Mouse (Mus musculus): ENCODE measurements around the gene Plxdc2. TPM values are rescaled to one million over a fixed set of nuclear protein-coding genes. Genes with fewer than 3 reads are reported as not detected.
A peak's percentile ranks its signal among the peaks of the same experiment; 100 is the strongest.

The Plxdc2 gene
- polyA plus RNA-seq, 1 experiment from 2014 or later: 9.7 TPM

GRCm38 (mm10) chr2:16709885-16710284 is 353.8 kb downstream of the Plxdc2 start:
- Histone ChIP-seq H3K4me1 (ENCODE audit: control insufficient read depth, insufficient read depth, low read length) (no peaks in the 10 kb centered on the region), H3K4me3 (ENCODE audit: low read depth, low read length) (no peak overlapping the region), H3K27me3 (replicated peaks; ENCODE audit: control insufficient read depth, insufficient read depth, low read length) (no peaks in the 10 kb centered on the region), H3K27ac (ENCODE audit: low read depth, low read length) (no peak overlapping the region), H3K4me2 (ENCODE audit: low read length) (no peak overlapping the region), H3K9me3 (replicated peaks; ENCODE audit: control insufficient read depth, low read length) (no peaks in the 10 kb centered on the region), H3K9ac (ENCODE audit: low read length) (no peak overlapping the region), H3K36me3 (ENCODE audit: control insufficient read depth, insufficient read depth, low read length) (no peaks in the 10 kb centered on the region)
- ATAC-seq (no peak), DNase-seq (ENCODE audit: low spot score) (no peak)
- 80% methylated on average over 6 of the region's 6 CpGs for WGBS

GRCm38 (mm10) chr2:16731033-16731432 is 374.9 kb downstream of the Plxdc2 start:
- WGBS: 92% methylated on average over 5 of the region's 5 CpGs
- Histone ChIP-seq H3K4me3 (ENCODE audit: low read depth, low read length) (no peak overlapping the region), H3K27ac (ENCODE audit: low read depth, low read length) (no peak overlapping the region), H3K27me3 (replicated peaks; ENCODE audit: control insufficient read depth, insufficient read depth, low read length) (no peaks in the 10 kb centered on the region), H3K4me1 (ENCODE audit: control insufficient read depth, insufficient read depth, low read length) (no peaks in the 10 kb centered on the region), H3K36me3 (ENCODE audit: control insufficient read depth, insufficient read depth, low read length) (no peaks in the 10 kb centered on the region), H3K9me3 (replicated peaks; ENCODE audit: control insufficient read depth, low read length) (no peaks in the 10 kb centered on the region), H3K4me2 (ENCODE audit: low read length) (no peak overlapping the region), H3K9ac (ENCODE audit: low read length) (no peak overlapping the region)
- DNase-seq (ENCODE audit: low spot score): no peak
- ATAC-seq: no peak

DNA sequence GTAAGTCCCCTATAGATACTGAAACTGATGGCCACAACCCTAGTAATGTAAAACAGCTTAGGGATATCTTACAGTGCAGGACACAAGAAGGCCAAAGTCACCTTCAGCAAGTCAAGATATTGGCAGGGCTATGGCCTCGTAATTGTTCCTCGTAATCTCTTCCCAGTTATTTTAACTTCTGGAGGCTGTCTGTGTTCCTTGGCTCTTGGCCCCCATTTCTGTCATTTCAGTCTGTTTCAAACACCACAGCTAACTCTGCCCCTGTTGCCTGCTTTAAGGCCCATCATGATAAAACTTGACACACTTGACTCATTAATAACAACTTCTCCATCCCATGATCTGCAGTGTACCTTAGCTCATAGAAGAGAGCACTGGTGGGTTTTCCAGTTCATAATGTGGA is 378.3 kb downstream of the Plxdc2 start:
- no peaks in the 10 kb centered on the region for H3K9me3 ChIP-seq (replicated peaks; ENCODE audit: control insufficient read depth, low read length)
- H3K4me3 ChIP-seq (ENCODE audit: low read depth, low read length): no peak overlapping the region
- no peak for ATAC-seq
- no peaks in the 10 kb centered on the region for H3K36me3 ChIP-seq (ENCODE audit: control insufficient read depth, insufficient read depth, low read length)
- DNase-seq (ENCODE audit: low spot score): no peak
- no peak overlapping the region for H3K27ac ChIP-seq (ENCODE audit: low read depth, low read length)
- no peaks in the 10 kb centered on the region for H3K4me1 ChIP-seq (ENCODE audit: control insufficient read depth, insufficient read depth, low read length)
- H3K27me3 ChIP-seq (replicated peaks; ENCODE audit: control insufficient read depth, insufficient read depth, low read length): no peaks in the 10 kb centered on the region
- WGBS: 95% methylated on average over 2 of the region's 2 CpGs
- no peak overlapping the region for H3K4me2 ChIP-seq (ENCODE audit: low read length)
- H3K9ac ChIP-seq (ENCODE audit: low read length): no peak overlapping the region

DNA sequence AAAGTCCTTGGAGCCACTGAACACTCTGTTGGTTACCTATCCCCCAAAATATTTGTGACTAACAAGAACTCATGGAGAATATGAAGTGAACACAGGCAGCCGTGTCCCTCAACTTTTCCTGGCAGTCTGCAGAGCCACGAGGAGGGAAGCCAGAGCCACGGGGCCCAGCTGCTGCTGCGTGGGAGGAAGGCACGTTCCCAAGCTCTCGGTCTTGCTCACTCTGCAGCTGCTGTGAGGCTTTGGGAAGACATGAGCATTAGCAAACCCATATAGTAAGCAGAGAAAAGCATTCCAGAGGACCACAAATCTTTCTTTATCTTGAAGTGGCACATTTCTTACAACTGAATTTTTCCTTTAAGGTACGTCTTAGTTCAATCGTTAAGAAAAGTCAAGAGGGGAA is 382.1 kb downstream of the Plxdc2 start:
- Histone ChIP-seq H3K27ac (ENCODE audit: low read depth, low read length) (no peak overlapping the region), H3K27me3 (replicated peaks; ENCODE audit: control insufficient read depth, insufficient read depth, low read length) (no peaks in the 10 kb centered on the region), H3K9me3 (replicated peaks; ENCODE audit: control insufficient read depth, low read length) (no peaks in the 10 kb centered on the region), H3K36me3 (ENCODE audit: control insufficient read depth, insufficient read depth, low read length) (no peaks in the 10 kb centered on the region), H3K9ac (ENCODE audit: low read length) (no peak overlapping the region), H3K4me3 (ENCODE audit: low read depth, low read length) (no peak overlapping the region), H3K4me2 (ENCODE audit: low read length) (no peak overlapping the region), H3K4me1 (ENCODE audit: control insufficient read depth, insufficient read depth, low read length) (no peaks in the 10 kb centered on the region)
- no peak for DNase-seq (ENCODE audit: low spot score)
- ATAC-seq: no peak
- WGBS: 60% methylated on average over 8 of the region's 8 CpGs

- Histone ChIP-seq H3K4me1 (ENCODE audit: control insufficient read depth, insufficient read depth, low read length) (no peaks in the 10 kb centered on the region), H3K36me3 (ENCODE audit: control insufficient read depth, insufficient read depth, low read length) (no peaks in the 10 kb centered on the region), H3K9ac (ENCODE audit: low read length) (no peak overlapping the region), H3K27me3 (replicated peaks; ENCODE audit: control insufficient read depth, insufficient read depth, low read length) (no peaks in the 10 kb centered on the region), H3K4me3 (ENCODE audit: low read depth, low read length) (no peak overlapping the region), H3K9me3 (replicated peaks; ENCODE audit: control insufficient read depth, low read length) (no peaks in the 10 kb centered on the region), H3K27ac (ENCODE audit: low read depth, low read length) (no peak overlapping the region), H3K4me2 (ENCODE audit: low read length) (no peak overlapping the region)
- peak; percentile 52 for DNase-seq (ENCODE audit: low spot score)
- ATAC-seq: peak; percentile 61; the same call in 1 of the 2 replicates
- WGBS: 14% methylated on average over 3 of the region's 3 CpGs
Observed at GRCm38 (mm10) chr2:16741813-16742212, 385.7 kb downstream of the Plxdc2 start.

- Histone ChIP-seq H3K27ac (ENCODE audit: low read depth, low read length) (no peak overlapping the region), H3K9me3 (replicated peaks; ENCODE audit: control insufficient read depth, low read length) (no peaks in the 10 kb centered on the region), H3K9ac (ENCODE audit: low read length) (no peak overlapping the region), H3K27me3 (replicated peaks; ENCODE audit: control insufficient read depth, insufficient read depth, low read length) (no peaks in the 10 kb centered on the region), H3K4me1 (ENCODE audit: control insufficient read depth, insufficient read depth, low read length) (no peaks in the 10 kb centered on the region), H3K4me3 (ENCODE audit: low read depth, low read length) (no peak overlapping the region), H3K4me2 (ENCODE audit: low read length) (no peak overlapping the region), H3K36me3 (ENCODE audit: control insufficient read depth, insufficient read depth, low read length) (no peaks in the 10 kb centered on the region)
- ATAC-seq (no peak), DNase-seq (ENCODE audit: low spot score) (no peak)
- 86% methylated on average over 3 of the region's 3 CpGs for WGBS
Observed at GRCm38 (mm10) chr2:16743568-16743967, 387.5 kb downstream of the Plxdc2 start.

DNA sequence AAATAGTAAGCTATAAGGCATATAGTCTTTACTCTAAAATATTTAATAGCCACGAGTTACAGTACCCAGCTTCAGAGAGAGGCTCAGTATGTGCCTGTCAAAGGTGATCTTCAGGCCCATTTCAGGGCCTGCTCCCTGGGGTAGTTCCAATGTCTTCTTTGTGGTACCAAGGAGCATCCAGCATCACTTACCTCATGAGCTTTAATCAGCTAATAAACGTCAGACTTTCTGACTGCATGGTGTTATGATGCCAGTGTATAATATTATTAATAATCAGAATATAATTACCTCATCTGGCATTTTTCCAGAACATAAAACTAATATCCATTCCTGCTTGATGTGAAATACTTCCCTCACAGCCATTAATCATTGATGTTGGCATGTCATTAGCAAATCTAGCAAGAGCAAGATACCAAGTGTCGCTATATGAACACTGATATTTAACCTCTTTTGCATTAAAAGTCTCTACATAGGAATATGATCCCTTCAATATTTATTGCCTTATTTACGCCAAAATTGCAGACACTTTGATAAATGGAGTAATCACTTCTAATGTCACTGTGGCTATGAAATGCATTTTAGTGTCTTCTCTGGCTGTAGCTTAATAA is 393.3 kb downstream of the Plxdc2 start:
- no peaks in the 10 kb centered on the region for H3K36me3 ChIP-seq (ENCODE audit: control insufficient read depth, insufficient read depth, low read length)
- no peak for DNase-seq (ENCODE audit: low spot score)
- 85% methylated on average over 4 of the region's 4 CpGs for WGBS
- no peak for ATAC-seq
- no peaks in the 10 kb centered on the region for H3K4me1 ChIP-seq (ENCODE audit: control insufficient read depth, insufficient read depth, low read length)
- H3K27ac ChIP-seq (ENCODE audit: low read depth, low read length): no peak overlapping the region
- H3K9me3 ChIP-seq (replicated peaks; ENCODE audit: control insufficient read depth, low read length): no peaks in the 10 kb centered on the region
- H3K4me2 ChIP-seq (ENCODE audit: low read length): no peak overlapping the region
- no peak overlapping the region for H3K9ac ChIP-seq (ENCODE audit: low read length)
- no peak overlapping the region for H3K4me3 ChIP-seq (ENCODE audit: low read depth, low read length)
- H3K27me3 ChIP-seq (replicated peaks; ENCODE audit: control insufficient read depth, insufficient read depth, low read length): no peaks in the 10 kb centered on the region

- Histone ChIP-seq H3K36me3 (ENCODE audit: control insufficient read depth, insufficient read depth, low read length) (no peaks in the 10 kb centered on the region), H3K27me3 (replicated peaks; ENCODE audit: control insufficient read depth, insufficient read depth, low read length) (no peaks in the 10 kb centered on the region), H3K4me3 (ENCODE audit: low read depth, low read length) (no peak overlapping the region), H3K27ac (ENCODE audit: low read depth, low read length) (no peak overlapping the region), H3K4me2 (ENCODE audit: low read length) (no peak overlapping the region), H3K4me1 (ENCODE audit: control insufficient read depth, insufficient read depth, low read length) (no peaks in the 10 kb centered on the region), H3K9ac (ENCODE audit: low read length) (no peak overlapping the region), H3K9me3 (replicated peaks; ENCODE audit: control insufficient read depth, low read length) (no peaks in the 10 kb centered on the region)
- 86% methylated on average over 2 of the region's 2 CpGs for WGBS
- no peak for DNase-seq (ENCODE audit: low spot score)
- ATAC-seq: no peak
Observed at GRCm38 (mm10) chr2:16757158-16757557, 401.1 kb downstream of the Plxdc2 start.

DNA sequence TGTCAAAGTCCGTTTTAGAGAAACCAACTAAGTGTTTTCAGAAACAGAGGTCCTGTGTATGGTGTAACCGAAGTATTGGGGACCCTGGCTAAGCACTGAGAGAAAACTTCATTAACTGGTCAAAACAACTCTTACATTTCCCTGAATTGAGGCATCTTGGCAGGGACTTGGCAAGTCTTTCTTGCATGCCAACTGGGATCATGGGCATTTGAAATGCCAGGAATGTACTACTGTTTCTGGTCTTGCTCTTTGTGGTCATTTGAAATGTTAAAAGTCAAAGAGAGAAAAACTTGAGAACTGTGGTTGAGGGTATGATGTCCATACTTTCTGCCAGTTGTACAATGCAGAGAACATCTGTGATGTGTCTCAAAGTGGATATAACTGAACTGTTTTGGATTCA is 403.7 kb downstream of the Plxdc2 start:
- H3K36me3 ChIP-seq (ENCODE audit: control insufficient read depth, insufficient read depth, low read length): no peaks in the 10 kb centered on the region
- ATAC-seq (no peak), DNase-seq (ENCODE audit: low spot score) (no peak)

More for the DNA sequence above, 403.7 kb downstream of the Plxdc2 start:
- Histone ChIP-seq H3K9me3 (replicated peaks; ENCODE audit: control insufficient read depth, low read length) (no peaks in the 10 kb centered on the region), H3K4me3 (ENCODE audit: low read depth, low read length) (no peak overlapping the region), H3K27ac (ENCODE audit: low read depth, low read length) (no peak overlapping the region), H3K27me3 (replicated peaks; ENCODE audit: control insufficient read depth, insufficient read depth, low read length) (no peaks in the 10 kb centered on the region), H3K9ac (ENCODE audit: low read length) (no peak overlapping the region), H3K4me2 (ENCODE audit: low read length) (no peak overlapping the region), H3K4me1 (ENCODE audit: control insufficient read depth, insufficient read depth, low read length) (no peaks in the 10 kb centered on the region)
- 91% methylated on average over 2 of the region's 2 CpGs for WGBS

All from forebrain, embryonic 14.5 days (tissue).